16 mouse cellular contexts compared by ENCODE assay signal in genomic region chr6:62055276-62055675, GRCm38 (mm10).
"Had no signal": no experiment of that assay in that cellular context is flagged by ENCODE, and none has a peak within 500 bp of the region (broad histone marks: within the 10 kb centered on the region; RNA-seq: fewer than 3 reads in every experiment).

No protein-coding gene starts in this region.

- H3K9ac ChIP-seq: neural tube, embryonic 12.5 days; neural tube, embryonic 13.5 days; neural tube, embryonic 15.5 days; stomach, embryonic 15.5 days had no signal

- H3K27ac ChIP-seq: neural tube, embryonic 12.5 days; neural tube, embryonic 13.5 days; neural tube, embryonic 15.5 days; stomach, embryonic 15.5 days; stomach, postnatal 0 days had no signal

- H3K4me2 ChIP-seq: neural tube, embryonic 12.5 days; neural tube, embryonic 13.5 days; neural tube, embryonic 15.5 days; stomach, embryonic 15.5 days had no signal

- H3K9me3 ChIP-seq: neural tube, embryonic 12.5 days; neural tube, embryonic 13.5 days; neural tube, embryonic 15.5 days; stomach, embryonic 15.5 days had no signal

- H3K4me1 ChIP-seq: neural tube, embryonic 12.5 days; neural tube, embryonic 13.5 days; neural tube, embryonic 15.5 days; stomach, embryonic 15.5 days had no signal

- H3K27me3 ChIP-seq: neural tube, embryonic 12.5 days; neural tube, embryonic 13.5 days; neural tube, embryonic 15.5 days; stomach, embryonic 15.5 days had no signal

- H3K4me3 ChIP-seq: neural tube, embryonic 12.5 days; neural tube, embryonic 13.5 days; neural tube, embryonic 15.5 days; stomach, embryonic 15.5 days had no signal

- DNase-seq: right cerebral cortex, adult 18-20 months; right cerebral cortex, postnatal 14 days; right cerebral cortex, postnatal 25 days; right cerebral cortex, postnatal 4 days; spleen, adult 18-20 months; thymus, adult 18-20 months; thymus, adult 2 months; thymus, postnatal 14 days; thymus, postnatal 25 days; thymus, postnatal 36 days; thymus, postnatal 4 days had no signal

- H3K36me3 ChIP-seq: neural tube, embryonic 12.5 days; neural tube, embryonic 13.5 days; neural tube, embryonic 15.5 days; stomach, embryonic 15.5 days had no signal
